Mouse (Mus musculus) monocyte, adult 5-6 weeks (primary cell): Measurements from ENCODE around the gene Abcd1. TPM values are rescaled to one million over a fixed set of nuclear protein-coding genes. Genes with fewer than 3 reads are reported as not detected.
"Not testable (repeated sequence)": the region's sequence is repeated elsewhere in the genome, so short reads cannot be mapped to it uniquely, and the experiment has no call there.

Experiments used
- ATAC-seq: fragments of 153-309, 156-312 bp; replicated peaks from 2 replicates; pipeline ENCODE4 v1.8.0; 2017; ENCODE audit warnings: mild to moderate bottlenecking; ENCODE audit not compliant: low TSS enrichment, insufficient number of reproducible peaks, severe bottlenecking, poor library complexity, low FRiP score
- total RNA-seq: library from RNA; stranded (forward); fragments of 200-1000, 200-491, 200-594 nt; gene quantifications from 3 replicates; pipeline ENCODE4 v1.2.3, GENCODE M21; 2017

Gene Abcd1
- total RNA-seq, 1 experiment from 2014 or later, result 26.6 TPM

DNA sequence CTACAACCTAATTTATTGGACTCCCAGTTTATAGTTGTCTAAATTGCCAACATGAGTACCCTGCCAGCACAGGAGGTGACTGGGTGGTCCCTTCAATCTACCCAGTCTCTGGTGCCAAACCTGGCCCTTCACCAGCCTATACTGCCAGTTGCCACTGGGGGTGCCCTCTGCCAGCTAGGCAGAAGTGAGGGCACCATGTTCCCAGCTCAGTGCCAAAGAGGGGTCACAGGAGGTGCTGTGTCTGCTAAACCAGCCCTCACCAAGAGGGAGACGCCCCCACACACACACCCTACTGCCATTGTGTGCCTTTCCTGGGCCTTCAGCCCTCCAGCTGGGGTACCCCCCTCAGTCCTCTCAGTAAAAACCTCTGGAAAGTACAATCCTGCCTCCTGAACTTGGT, 21.8 kb downstream of the Abcd1 start:
- no peak for ATAC-seq

DNA sequence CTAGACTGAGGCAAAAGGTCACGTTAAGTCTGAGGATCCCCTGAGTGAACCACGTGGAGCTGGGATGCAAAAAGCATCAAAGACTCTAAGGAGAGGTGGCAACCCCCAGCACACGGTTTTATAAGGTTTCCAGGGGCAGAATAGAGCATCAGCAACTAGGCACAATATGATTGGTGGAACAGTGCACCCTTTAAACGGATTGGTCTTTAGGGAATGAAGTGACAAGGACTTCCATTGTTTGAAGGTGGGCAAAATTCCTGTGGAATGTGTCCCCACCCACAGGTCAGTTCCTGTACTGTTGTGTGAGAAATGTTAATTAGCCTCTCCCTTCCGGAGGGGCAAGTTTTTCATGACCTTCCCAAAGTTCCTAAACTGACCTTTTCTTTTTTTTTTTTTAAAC, 22.8 kb downstream of the Abcd1 start:
- no peak for ATAC-seq

DNA sequence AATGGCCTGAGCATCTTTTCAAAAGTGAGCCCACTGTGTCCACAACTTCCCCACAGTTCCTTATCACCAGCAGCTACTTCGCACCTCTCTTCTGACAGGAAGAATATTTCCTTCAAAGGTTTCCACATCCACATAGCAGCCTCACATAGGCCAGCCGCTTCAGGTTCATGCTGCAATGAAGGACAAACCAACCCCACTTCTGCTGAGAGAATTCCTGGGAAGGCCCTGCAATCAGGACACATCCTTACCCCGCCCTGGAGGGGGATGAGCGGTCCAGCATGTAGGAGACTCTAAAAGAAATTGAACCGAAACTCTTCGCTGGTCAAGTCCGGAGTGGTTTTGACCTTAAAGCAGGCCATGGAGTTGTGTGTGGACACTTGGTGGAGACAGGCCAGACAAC, 23.4 kb downstream of the Abcd1 start:
- ATAC-seq, result not testable (repeated sequence)

DNA sequence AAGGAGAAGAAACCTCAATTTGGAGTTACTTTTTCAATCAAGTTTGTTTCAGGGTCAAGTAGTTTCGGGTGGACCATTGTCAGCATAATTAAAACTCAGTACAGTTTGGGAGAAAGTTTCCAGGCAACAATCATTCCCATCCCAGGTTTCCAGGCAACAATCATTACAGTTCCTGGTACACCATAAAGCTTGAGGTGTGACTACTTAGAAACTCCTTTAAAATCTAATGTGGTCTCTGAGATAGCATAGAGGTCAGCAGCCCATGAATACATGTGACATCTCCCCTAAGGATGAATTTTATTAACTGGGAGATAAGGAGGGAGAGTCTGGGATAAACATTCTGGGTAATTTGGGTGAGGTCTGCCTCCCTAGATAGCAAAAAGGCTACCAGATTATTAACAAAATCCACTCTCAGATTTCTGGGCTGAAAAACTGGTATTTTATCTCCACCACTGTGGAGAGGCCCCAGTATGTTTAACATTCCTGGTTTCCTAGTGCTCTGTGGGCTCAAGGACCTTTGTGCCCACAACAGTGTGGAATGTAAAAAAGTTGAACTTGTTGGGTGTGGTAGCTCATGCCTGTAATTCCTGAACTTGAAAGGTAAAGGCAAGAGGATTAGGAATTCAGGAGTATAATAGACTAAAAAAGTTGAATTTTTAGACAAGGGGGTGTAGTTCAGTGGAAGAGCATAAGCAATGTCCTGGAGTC, 28.5 kb downstream of the Abcd1 start:
- ATAC-seq, result no peak

DNA sequence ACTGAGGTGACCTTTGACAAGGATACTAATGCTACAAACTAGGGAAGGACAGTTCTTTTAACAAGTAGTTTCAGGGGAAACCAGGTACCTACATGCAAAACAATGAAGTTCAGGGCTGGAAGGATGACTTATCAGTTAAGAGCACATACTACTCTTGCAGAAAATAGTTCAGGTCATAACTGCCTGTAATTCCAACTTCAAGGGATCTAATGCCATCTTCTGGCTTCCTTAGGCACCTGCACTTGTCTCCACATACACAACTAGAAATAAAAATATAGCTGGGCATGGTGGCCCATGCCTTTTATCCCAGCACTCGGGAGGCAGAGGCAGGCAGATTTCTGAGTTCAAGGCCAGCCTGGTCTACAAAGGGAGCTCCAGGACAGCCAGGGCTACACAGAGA, 32.6 kb downstream of the Abcd1 start:
- no peak for ATAC-seq

DNA sequence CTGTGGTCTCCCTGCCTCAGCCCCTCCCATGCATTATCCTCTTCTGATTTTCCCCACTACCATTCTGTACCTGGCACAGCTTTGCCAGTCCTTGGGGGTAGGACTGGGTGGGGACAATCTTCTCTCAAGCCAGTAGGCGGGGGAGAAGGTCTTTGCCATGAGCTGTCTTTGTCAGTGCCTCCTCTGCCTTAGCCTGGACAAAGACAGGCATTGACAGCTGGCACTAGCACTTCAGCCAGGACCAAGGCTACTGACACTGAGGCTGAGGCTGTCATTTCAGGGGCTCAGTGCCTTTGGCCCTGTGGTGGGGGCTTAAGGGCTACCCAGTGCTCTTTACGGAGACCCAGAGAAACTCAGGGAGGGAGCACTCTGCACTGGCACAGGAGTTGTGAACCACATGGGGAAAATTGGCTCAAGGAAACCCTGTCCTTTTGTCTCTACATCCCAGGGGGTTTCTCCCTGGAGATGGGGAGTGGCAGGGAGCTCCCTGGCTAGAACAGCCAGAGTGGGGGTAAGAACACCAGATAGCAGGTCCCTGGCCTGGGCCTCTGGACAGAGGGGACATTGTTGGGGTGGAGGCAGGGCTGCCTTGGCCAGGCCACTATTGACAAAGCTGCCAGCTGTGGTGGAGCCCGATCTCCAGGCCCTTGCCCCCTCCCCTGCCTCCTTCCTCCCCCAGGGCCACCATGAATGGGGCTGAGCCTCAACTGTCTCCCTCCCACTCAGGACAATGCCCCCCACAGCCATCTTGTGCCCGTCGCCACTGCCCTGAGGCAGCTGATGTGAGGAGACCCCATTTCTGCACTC, 40.1 kb downstream of the Abcd1 start, which contains the start of gene Plxnb3:
Gene Plxnb3 (plus strand): TSS at position 757 of the 807 bp plus-strand sequence.
- no peak for ATAC-seq

DNA sequence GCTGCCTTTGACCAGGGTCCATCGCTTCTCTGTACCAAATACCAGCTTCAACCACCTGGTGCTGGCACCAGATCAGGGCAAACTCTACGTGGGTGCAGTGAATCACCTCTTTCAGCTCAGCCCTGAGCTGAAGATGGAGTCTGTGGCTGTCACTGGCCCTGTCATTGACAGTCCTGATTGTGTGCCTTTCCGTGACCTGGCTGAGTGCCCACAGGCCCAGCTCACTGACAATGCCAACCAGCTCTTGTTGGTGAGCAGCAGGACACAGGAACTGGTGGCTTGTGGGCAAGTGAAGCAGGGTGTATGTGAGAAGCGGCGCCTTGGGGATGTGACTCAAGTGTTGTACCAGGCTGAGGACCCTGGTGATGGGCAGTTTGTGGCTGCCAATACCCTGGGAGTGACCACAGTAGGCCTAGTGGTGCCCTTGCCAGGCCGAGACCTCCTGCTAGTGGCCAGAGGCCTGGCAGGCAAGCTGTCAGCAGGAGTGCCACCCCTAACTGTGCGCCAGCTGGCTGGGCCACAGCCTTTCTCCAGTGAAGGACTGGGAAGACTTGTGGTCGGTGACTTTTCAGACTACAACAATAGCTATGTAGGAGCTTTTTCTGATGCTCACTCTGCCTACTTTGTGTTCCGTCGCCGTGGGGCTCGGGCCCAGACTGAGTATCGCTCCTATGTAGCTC, 42.4 kb downstream of the Abcd1 start:
- ATAC-seq, result no peak

DNA sequence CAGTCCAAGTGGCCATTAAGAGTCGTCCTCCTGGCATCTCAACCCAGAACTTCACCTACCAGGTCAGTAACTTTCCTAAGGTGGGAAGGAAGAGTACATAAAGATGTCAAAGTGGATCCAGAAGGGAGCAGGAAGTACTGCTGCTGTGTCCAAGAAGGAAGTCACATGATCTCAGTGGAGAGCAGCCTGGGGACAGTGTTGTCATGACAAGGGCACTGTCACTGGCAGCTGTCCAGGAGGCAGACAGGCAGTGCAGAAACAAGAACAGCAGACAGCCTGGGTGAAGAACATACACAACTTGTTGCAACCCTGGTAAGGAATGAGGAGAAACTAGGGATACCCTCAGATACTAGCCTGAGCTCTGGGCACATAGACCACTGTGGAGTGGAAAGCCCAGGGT, 48.9 kb downstream of the Abcd1 start:
- peak; percentile 73 for ATAC-seq

DNA sequence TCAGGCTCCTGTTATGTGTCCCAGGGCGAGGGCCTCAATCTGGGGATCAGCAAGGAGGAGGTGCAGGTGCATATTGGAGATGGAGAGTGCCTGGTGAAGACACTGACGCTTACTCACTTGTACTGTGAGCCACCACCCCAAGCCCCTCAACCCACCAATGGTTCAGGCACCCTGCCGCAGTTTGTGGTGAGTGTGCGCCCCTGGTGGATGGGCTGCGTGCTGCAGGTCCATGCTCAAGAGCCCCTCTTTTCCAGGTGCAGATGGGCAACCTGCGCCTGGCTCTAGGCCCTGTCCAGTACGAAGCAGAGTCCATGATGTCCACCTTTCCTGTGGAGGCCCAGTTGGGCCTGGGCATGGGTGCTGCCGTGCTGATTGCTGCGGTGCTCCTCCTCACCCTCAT, 50.9 kb downstream of the Abcd1 start:
- no peak for ATAC-seq

DNA sequence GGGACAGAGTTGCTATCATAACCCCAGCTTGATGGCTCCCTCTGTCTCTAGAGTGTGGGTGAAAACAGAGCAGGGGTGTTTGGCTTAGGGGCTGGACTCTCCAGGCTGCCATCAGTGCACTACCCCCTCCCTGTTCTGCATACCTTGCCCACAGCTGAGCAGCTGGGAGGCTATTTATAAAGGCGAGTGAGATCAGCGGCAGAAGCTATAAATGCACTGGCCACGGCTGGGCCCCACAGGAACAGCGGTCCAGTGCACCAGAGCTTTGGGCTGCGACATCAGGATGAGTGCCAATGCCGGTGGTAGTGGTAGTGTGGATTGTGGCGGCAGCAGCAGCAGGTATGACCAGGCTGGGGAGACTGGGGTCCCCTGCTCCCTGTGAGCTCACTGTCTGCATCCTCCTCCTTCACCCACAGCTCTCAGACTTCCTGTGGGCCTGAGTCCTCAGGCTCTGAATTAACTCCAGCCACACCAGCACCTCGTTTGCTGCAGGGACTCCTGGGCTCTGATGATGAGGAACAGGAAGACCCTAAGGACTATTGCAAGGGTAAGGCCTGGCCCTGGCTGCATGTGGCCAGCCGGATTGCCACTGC, 57.9 kb downstream of the Abcd1 start, which contains the start of gene Srpk3:
Gene Srpk3 (plus strand): TSS at position 238 of the 593 bp plus-strand sequence.
- ATAC-seq, result no peak

DNA sequence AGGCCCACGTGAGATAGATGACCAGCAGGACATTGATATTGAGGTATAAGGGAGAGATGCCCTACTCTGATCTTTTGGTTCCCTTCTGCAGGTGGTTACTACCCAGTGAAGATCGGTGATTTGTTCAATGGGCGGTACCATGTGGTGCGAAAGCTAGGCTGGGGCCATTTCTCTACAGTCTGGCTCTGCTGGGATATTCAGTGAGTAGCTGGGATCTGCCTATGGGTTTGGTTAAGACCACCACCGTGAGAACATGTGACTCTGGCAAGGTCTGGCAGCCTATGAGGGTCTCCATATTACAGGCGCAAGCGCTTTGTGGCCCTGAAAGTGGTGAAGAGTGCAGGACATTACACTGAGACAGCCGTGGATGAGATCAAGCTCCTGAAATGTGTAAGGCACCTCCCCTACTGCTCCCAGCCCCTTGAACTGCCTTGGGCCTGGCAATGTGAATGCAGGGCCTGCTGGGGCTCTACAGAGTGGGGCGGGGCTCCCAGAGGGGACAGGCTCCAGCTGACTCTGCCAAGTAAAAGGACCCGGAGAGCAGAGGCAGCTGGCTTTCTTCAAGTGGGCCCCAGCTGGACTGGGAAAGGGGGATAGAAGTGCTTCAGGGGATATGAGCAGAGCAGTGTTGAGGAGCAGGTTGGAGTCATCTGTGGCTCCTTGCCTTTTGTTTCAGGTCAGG, 58.5 kb downstream of the Abcd1 start:
- ATAC-seq, result no peak

DNA sequence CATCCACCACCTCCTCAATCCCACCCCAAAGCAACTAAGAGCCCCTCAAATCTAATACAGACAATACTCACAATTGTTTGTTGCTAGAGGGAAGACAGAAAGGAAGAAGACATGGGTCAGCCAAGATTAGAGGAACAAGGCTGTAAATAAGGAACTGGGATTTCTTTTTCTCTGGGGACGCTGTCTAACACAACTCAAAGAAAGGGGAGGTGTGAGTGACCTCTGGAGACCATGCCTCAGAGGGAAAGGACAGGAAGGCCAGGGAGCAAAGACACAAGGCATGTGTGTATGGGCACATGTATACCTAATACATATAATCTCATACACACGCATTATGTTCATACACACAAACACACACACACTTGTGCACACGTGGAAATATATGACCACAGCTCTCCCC, 65.8 kb downstream of the Abcd1 start:
- no peak for ATAC-seq

DNA sequence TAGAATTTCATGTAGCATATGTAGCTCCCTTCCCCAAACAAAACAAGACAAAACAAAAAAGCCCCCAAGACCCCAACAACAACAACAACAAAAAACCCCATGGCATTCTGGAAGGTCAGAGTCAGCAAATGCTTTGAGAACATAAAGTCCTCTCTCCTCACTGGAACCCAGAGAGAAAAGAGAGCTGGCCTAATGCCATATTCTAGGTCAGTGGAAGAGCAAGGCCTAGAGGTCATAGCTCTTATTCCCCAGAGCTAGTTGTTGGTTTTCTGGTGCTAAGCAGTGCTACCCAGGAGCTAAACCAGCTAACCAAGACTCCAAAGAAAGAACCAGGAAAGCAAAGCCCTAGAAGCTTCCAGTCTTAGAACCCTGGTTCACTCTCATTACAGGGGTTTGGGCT, 69.3 kb downstream of the Abcd1 start:
- no peak for ATAC-seq

DNA sequence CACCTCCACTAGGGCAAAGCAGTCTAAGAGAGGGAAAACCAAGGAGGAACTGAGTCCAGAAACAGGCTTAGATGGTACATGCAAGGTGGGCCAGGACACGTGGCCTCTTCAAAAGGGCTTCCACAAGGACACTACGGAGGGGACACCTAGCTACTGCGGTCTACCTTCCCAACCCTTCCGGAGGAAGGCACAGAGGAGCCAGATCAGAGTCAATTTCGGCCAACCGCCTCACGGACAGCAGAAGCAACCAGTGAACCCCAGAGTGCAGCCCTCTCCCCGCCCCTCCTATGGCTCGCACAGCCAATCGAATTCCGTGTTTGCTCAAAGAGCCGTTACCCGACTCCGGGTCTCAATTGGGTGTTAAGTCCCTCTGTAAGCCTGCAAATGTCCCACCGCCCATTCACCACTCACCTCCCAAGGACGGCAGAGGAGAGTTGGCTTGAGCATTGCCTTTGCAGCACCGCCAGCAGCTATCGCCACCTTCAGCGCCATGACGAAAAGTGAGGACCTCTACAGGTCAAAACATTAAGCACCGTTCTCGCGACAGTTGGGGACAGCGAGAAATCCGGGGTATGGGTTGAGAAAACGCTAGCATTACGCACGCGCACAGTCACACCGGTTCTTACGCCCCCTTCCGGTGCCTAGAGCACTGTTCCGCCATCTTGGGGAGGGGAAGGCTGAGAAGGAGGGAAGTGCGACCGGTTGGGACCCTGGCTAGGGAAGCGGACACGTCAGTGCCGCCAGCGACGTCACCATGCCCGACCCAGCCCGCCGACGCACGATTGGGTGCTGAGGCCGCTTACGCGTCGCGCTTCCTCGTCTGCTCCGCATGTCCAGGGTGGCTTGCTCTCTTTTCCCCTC, 70.2 kb downstream of the Abcd1 start, which contains the start of the genes Idh3g and Ssr4:
Gene Idh3g (minus strand): TSS at position 534 of the 861 bp plus-strand sequence.
Gene Ssr4 (plus strand): TSS at position 665 of the 861 bp plus-strand sequence.
- ATAC-seq, result peak; percentile 93

DNA sequence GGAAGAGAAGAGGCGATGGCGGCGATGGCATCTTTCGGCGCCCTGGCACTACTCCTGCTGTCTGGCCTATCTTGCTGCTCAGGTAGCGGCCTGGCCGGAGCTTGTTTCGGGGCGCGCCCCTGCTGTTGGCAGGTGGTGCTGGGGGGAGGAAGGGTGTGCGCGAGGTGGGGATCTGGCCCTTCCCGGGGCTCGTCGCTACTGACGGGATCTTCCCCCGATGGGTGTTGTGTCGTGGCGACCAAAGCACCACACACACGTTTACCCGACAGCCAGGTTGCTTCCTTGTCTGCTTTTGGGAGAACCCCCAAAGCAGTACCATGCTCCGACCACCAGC, 70.8 kb downstream of the Abcd1 start:
- ATAC-seq, result no peak
